Mouse (Mus musculus) adrenal gland, postnatal 25 days (tissue): ENCODE measurements around the gene Arrdc3. TPM values are rescaled to one million over a fixed set of nuclear protein-coding genes. Genes with fewer than 3 reads are reported as not detected.

Experiments used
- DNase-seq: peaks from one replicate; pipeline ENCODE4 v3.0.0; 2021; ENCODE audit warnings: mixed read lengths
- total RNA-seq: library from RNA; stranded (reverse); gene quantifications from 2 replicates; pipeline ENCODE4 v1.2.3, GENCODE M21; 2021

Arrdc3 gene
- total RNA-seq, 1 experiment from 2014 or later = 185 TPM

DNA sequence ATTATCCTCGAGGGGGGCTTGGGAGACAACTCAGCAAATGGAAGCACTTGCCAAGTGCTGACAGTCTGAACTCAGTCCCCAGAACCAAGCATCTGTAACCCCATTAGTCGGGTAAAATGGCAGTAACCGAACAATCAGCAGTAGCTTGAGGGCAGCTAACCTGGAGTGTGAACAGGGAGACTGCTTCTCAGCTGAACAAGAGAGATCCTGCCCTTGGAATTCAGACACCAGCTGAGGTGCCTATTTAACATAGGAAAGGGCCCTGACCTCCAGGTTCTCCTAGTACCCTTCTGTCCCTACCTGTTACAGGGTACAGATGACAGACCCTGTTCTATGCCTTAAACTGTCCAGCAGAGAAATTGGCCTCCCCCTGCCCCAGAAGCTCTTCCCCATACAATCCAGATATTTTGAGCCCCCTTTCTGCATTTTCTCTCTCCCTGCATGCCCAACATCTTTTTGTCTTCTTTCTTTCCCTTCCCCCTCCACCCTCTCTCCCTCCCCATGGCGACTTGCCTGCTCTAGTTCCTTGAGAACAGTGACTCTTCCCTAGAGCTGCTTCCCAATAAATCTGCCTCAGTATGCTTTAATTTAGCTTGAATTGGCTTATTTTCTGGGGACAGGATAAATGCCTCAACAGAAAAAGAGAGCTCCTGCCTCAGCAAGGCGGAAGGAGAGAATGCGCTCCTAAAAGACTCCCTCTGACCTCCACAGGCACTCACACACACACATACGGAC, 38.6 kb downstream of the Arrdc3 start:
- DNase-seq = no peak

GRCm38 (mm10) chr13:80928187-80928586, 45.0 kb downstream of the Arrdc3 start:
- no peak for DNase-seq

- no peak for DNase-seq
Measured at GRCm38 (mm10) chr13:80930030-80930429, 46.8 kb downstream of the Arrdc3 start.

DNA sequence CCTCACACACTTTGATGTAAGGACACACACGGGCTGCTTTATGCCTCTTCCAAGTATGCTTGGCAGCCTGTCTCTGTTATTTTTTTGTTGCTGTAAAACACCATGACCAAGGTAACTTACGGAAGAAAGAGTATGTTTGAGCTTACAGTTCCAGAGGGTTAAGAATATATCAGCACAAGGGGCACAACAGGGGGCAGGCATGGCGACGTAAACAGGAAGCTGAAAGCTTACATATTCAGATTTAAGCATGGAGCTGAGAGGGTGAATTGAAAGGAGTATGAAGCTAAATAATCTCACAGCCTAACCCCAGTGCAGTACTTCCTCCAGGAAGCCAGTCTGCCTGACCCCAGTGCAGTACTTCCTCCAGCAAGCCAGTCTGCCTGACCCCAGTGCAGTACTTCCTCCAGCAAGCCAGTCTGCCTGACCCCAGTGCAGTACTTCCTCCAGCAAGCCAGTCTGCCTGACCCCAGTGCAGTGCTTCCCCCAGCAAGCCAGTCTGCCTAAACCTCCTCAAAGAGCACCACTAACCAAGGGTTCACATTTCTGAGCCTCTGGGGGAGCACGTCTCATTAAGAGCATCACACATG, 49.7 kb downstream of the Arrdc3 start:
- DNase-seq = no peak

- DNase-seq = peak; percentile 8
Measured at GRCm38 (mm10) chr13:80936426-80936825, 53.2 kb downstream of the Arrdc3 start.

DNA sequence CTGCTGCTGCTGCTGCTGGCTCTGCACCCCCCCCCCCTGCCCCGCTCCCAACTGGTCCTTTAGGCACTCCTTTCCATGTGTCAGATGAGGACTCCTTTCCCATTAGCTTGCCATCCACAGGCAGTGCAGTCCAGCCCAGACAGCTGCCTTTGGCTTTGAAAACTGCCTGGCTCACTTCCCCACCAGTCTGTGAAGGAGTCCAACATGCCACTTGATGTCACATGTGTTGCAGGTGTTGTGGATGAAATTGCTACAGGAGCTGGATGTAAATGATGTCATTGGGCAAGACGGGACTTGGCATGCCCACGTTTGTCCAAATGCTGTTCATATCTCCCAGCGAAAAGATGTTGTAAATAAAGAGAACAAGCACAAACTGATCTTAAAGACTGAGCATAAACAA, 56.0 kb downstream of the Arrdc3 start:
- peak; percentile 19 for DNase-seq

GRCm38 (mm10) chr13:80939866-80940265, 56.7 kb downstream of the Arrdc3 start:
- DNase-seq = no peak

DNA sequence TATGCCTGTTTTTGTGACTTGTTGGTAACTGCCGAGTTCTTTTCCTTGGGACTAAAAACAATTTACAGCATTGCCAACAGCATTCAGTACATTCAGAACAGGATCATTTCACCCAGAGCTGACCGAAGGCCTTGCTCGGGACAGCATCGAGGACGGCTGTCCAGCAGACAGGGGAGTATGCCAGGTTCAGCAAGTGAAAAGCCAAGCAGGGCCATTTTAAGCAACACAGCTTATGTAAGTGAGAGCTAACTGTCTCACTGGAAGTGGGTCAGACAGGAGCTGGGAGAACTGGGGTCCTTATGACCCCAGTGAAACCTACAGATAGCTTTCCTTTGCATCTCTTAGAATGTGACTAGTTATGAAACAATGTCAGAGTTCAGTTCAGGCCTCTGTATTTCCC, 57.2 kb downstream of the Arrdc3 start:
- DNase-seq = peak; percentile 21

- peak; percentile 32 for DNase-seq
Measured at GRCm38 (mm10) chr13:80940860-80941630, 57.9 kb downstream of the Arrdc3 start.

DNA sequence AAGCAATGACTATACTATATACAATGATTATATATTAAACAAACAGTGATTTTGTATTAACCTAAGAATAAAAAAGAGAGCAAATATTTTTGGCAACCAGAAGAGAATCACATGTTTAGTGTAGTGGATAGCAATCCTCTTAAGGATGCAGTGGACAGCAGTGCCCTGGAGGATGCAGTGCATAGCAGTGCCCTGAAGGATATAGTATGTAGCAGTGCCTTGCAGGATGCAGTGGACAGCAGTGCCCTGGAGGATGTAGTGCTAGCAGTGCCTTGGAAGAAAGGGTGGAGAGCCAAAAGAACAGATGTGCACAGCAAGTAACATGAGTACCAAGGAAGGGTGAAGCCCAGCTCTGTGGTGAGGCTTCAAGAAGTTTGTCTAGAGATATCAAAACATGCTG, 61.3 kb downstream of the Arrdc3 start:
- DNase-seq = no peak
